Mouse (Mus musculus): ENCODE results near the gene Mat2a. TPM values are rescaled to one million over a fixed set of nuclear protein-coding genes. Genes with fewer than 3 reads are reported as not detected.

The Mat2a gene
- polyA plus RNA-seq, 1 experiment from 2014 or later = 527 TPM

DNA sequence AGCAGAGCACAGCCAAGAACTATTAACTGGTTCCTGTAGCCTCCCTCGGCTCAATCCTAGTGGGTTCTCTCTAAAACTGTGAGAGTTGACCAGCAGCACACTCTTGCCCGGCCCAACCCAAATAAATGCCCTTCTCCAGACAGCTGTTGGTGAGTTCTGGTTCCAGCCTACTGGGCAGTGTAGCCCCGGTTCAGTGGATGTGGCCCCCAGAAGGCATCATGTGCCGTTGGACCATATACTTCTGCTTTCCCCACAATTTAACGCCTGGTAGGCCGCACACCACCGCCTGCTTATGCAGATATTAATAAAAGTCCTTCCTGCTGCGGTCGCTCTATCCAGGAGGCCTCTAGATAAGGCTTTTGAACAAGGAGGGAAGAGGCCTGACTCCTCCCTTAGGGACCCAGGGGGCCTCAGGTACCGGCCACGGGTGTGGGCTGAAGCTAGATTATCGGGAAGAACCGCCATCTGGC, 49.9 kb downstream of the Mat2a start:
- Histone ChIP-seq H3K9ac (replicated peaks; ENCODE audit: low read length) (peak overlapping the region; percentile 72), H3K4me1 (ENCODE audit: control insufficient read depth, insufficient read depth, low read length) (no peaks in the 10 kb centered on the region), H3K36me3 (replicated peaks; ENCODE audit: control insufficient read depth, insufficient read depth, low read depth, low read length) (no peaks in the 10 kb centered on the region), H3K4me2 (ENCODE audit: low read depth, low read length) (peak overlapping the region; percentile 75), H3K9me3 (replicated peaks; ENCODE audit: control insufficient read depth, low read length) (no peaks in the 10 kb centered on the region), H3K27ac (replicated peaks; ENCODE audit: low read depth, low read length) (peak overlapping the region; percentile 66; the same call in 1 of the 2 replicates), H3K4me3 (ENCODE audit: low read depth, low read length) (peak overlapping the region; percentile 51), H3K27me3 (ENCODE audit: control insufficient read depth, insufficient read depth, low read length) (no peaks in the 10 kb centered on the region)
- ATAC-seq (replicated peaks; ENCODE audit: insufficient number of reproducible peaks, low FRiP score, low TSS enrichment, low read depth) = no peak
- WGBS = 27% methylated on average over 13 of the region's 13 CpGs
- no peak for DNase-seq (ENCODE audit: low spot score)

- H3K36me3 ChIP-seq (replicated peaks; ENCODE audit: control insufficient read depth, insufficient read depth, low read depth, low read length) = no peaks in the 10 kb centered on the region
- WGBS = 84% methylated on average over 6 of the region's 6 CpGs
- H3K4me1 ChIP-seq (ENCODE audit: control insufficient read depth, insufficient read depth, low read length) = no peaks in the 10 kb centered on the region
- H3K9ac ChIP-seq (replicated peaks; ENCODE audit: low read length) = no peak overlapping the region
- no peak for DNase-seq (ENCODE audit: low spot score)
- ATAC-seq (replicated peaks; ENCODE audit: insufficient number of reproducible peaks, low FRiP score, low TSS enrichment, low read depth) = no peak
- H3K4me2 ChIP-seq (ENCODE audit: low read depth, low read length) = no peak overlapping the region
- no peak overlapping the region for H3K4me3 ChIP-seq (ENCODE audit: low read depth, low read length)
- no peaks in the 10 kb centered on the region for H3K27me3 ChIP-seq (ENCODE audit: control insufficient read depth, insufficient read depth, low read length)
- H3K27ac ChIP-seq (replicated peaks; ENCODE audit: low read depth, low read length) = no peak overlapping the region
- H3K9me3 ChIP-seq (replicated peaks; ENCODE audit: control insufficient read depth, low read length) = no peaks in the 10 kb centered on the region
Measured at GRCm38 (mm10) chr6:72388791-72389329, 50.5 kb downstream of the Mat2a start.

- no peak for DNase-seq (ENCODE audit: low spot score)
- Histone ChIP-seq H3K9ac (replicated peaks; ENCODE audit: low read length) (no peak overlapping the region), H3K27me3 (ENCODE audit: control insufficient read depth, insufficient read depth, low read length) (no peaks in the 10 kb centered on the region), H3K4me2 (ENCODE audit: low read depth, low read length) (no peak overlapping the region), H3K36me3 (replicated peaks; ENCODE audit: control insufficient read depth, insufficient read depth, low read depth, low read length) (no peaks in the 10 kb centered on the region), H3K27ac (replicated peaks; ENCODE audit: low read depth, low read length) (no peak overlapping the region), H3K4me1 (ENCODE audit: control insufficient read depth, insufficient read depth, low read length) (no peaks in the 10 kb centered on the region), H3K9me3 (replicated peaks; ENCODE audit: control insufficient read depth, low read length) (no peaks in the 10 kb centered on the region), H3K4me3 (ENCODE audit: low read depth, low read length) (no peak overlapping the region)
- WGBS = 59% methylated on average over 10 of the region's 10 CpGs
- ATAC-seq (replicated peaks; ENCODE audit: insufficient number of reproducible peaks, low FRiP score, low TSS enrichment, low read depth) = no peak
Measured at GRCm38 (mm10) chr6:72388266-72388665, 51.1 kb downstream of the Mat2a start.

- Histone ChIP-seq H3K27me3 (ENCODE audit: control insufficient read depth, insufficient read depth, low read length) (no peaks in the 10 kb centered on the region), H3K27ac (replicated peaks; ENCODE audit: low read depth, low read length) (no peak overlapping the region), H3K4me1 (ENCODE audit: control insufficient read depth, insufficient read depth, low read length) (no peaks in the 10 kb centered on the region), H3K9me3 (replicated peaks; ENCODE audit: control insufficient read depth, low read length) (no peaks in the 10 kb centered on the region), H3K4me3 (ENCODE audit: low read depth, low read length) (no peak overlapping the region), H3K36me3 (replicated peaks; ENCODE audit: control insufficient read depth, insufficient read depth, low read depth, low read length) (no peaks in the 10 kb centered on the region), H3K4me2 (ENCODE audit: low read depth, low read length) (no peak overlapping the region), H3K9ac (replicated peaks; ENCODE audit: low read length) (no peak overlapping the region)
- DNase-seq (ENCODE audit: low spot score) = no peak
- WGBS = 62% methylated on average over 3 of the region's 3 CpGs
- ATAC-seq (replicated peaks; ENCODE audit: insufficient number of reproducible peaks, low FRiP score, low TSS enrichment, low read depth) = no peak
Measured at GRCm38 (mm10) chr6:72387816-72388215, 51.5 kb downstream of the Mat2a start.

- Histone ChIP-seq H3K4me1 (ENCODE audit: control insufficient read depth, insufficient read depth, low read length) (no peaks in the 10 kb centered on the region), H3K4me2 (ENCODE audit: low read depth, low read length) (no peak overlapping the region), H3K27ac (replicated peaks; ENCODE audit: low read depth, low read length) (no peak overlapping the region), H3K4me3 (ENCODE audit: low read depth, low read length) (no peak overlapping the region), H3K9ac (replicated peaks; ENCODE audit: low read length) (no peak overlapping the region), H3K27me3 (ENCODE audit: control insufficient read depth, insufficient read depth, low read length) (no peaks in the 10 kb centered on the region), H3K9me3 (replicated peaks; ENCODE audit: control insufficient read depth, low read length) (no peaks in the 10 kb centered on the region), H3K36me3 (replicated peaks; ENCODE audit: control insufficient read depth, insufficient read depth, low read depth, low read length) (no peaks in the 10 kb centered on the region)
- ATAC-seq (replicated peaks; ENCODE audit: insufficient number of reproducible peaks, low FRiP score, low TSS enrichment, low read depth) (no peak), DNase-seq (ENCODE audit: low spot score) (no peak)
- WGBS = 86% methylated on average over 2 of the region's 2 CpGs
Measured at GRCm38 (mm10) chr6:72386561-72386960, 52.8 kb downstream of the Mat2a start.

GRCm38 (mm10) chr6:72385258-72385657, 54.1 kb downstream of the Mat2a start:
- no peak overlapping the region for H3K4me2 ChIP-seq (ENCODE audit: low read depth, low read length)
- H3K9ac ChIP-seq (replicated peaks; ENCODE audit: low read length) = no peak overlapping the region
- H3K36me3 ChIP-seq (replicated peaks; ENCODE audit: control insufficient read depth, insufficient read depth, low read depth, low read length) = no peaks in the 10 kb centered on the region
- no peaks in the 10 kb centered on the region for H3K9me3 ChIP-seq (replicated peaks; ENCODE audit: control insufficient read depth, low read length)
- H3K27me3 ChIP-seq (ENCODE audit: control insufficient read depth, insufficient read depth, low read length) = 0 out of 2 replicates have a peak, but pooled peaks cover 2% of the 10 kb centered on the region
- H3K27ac ChIP-seq (replicated peaks; ENCODE audit: low read depth, low read length) = no peak overlapping the region
- no peak overlapping the region for H3K4me3 ChIP-seq (ENCODE audit: low read depth, low read length)
- no peaks in the 10 kb centered on the region; the same call in 1 of the 2 replicates for H3K4me1 ChIP-seq (ENCODE audit: control insufficient read depth, insufficient read depth, low read length)
- 79% methylated on average over 4 of the region's 4 CpGs for WGBS
- DNase-seq (ENCODE audit: low spot score) (no peak), ATAC-seq (replicated peaks; ENCODE audit: insufficient number of reproducible peaks, low FRiP score, low TSS enrichment, low read depth) (no peak)

DNA sequence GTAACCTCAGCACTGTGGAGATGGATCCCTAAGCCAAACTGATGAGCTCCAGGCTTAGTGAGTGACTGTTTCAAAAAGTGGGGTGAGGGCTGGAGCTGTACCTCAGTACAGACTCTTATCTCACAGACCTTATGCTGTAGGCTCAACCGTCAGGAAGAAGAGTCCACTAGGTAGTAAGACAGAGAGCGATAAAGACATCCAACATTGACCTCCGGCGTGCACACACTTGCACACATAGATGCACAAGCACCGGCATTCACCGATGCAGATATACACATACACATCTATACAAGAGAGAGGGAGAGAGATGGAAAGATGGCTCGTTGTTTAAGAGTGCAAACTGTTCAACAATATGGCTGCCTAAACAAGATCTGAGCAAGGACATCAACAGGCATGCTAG, 55.4 kb downstream of the Mat2a start:
- DNase-seq (ENCODE audit: low spot score) = no peak
- 93% methylated on average over 7 of the region's 7 CpGs for WGBS
- Histone ChIP-seq H3K36me3 (replicated peaks; ENCODE audit: control insufficient read depth, insufficient read depth, low read depth, low read length) (no peaks in the 10 kb centered on the region), H3K9ac (replicated peaks; ENCODE audit: low read length) (no peak overlapping the region), H3K27me3 (ENCODE audit: control insufficient read depth, insufficient read depth, low read length) (peaks cover 5% of the 10 kb centered on the region; the same call in 1 of the 2 replicates), H3K4me3 (ENCODE audit: low read depth, low read length) (no peak overlapping the region), H3K9me3 (replicated peaks; ENCODE audit: control insufficient read depth, low read length) (no peaks in the 10 kb centered on the region), H3K4me2 (ENCODE audit: low read depth, low read length) (no peak overlapping the region), H3K4me1 (ENCODE audit: control insufficient read depth, insufficient read depth, low read length) (no peaks in the 10 kb centered on the region; the same call in 1 of the 2 replicates), H3K27ac (replicated peaks; ENCODE audit: low read depth, low read length) (no peak overlapping the region)
- no peak for ATAC-seq (replicated peaks; ENCODE audit: insufficient number of reproducible peaks, low FRiP score, low TSS enrichment, low read depth)

- H3K27me3 ChIP-seq (ENCODE audit: control insufficient read depth, insufficient read depth, low read length) = peaks cover 5% of the 10 kb centered on the region; the same call in 1 of the 2 replicates
- H3K9ac ChIP-seq (replicated peaks; ENCODE audit: low read length) = no peak overlapping the region
- H3K9me3 ChIP-seq (replicated peaks; ENCODE audit: control insufficient read depth, low read length) = no peaks in the 10 kb centered on the region
- 83% methylated on average over 6 of the region's 6 CpGs for WGBS
- H3K27ac ChIP-seq (replicated peaks; ENCODE audit: low read depth, low read length) = no peak overlapping the region
- no peak overlapping the region for H3K4me2 ChIP-seq (ENCODE audit: low read depth, low read length)
- H3K36me3 ChIP-seq (replicated peaks; ENCODE audit: control insufficient read depth, insufficient read depth, low read depth, low read length) = no peaks in the 10 kb centered on the region
- DNase-seq (ENCODE audit: low spot score) = no peak
- H3K4me1 ChIP-seq (ENCODE audit: control insufficient read depth, insufficient read depth, low read length) = no peaks in the 10 kb centered on the region; the same call in 1 of the 2 replicates
- no peak overlapping the region for H3K4me3 ChIP-seq (ENCODE audit: low read depth, low read length)
- no peak for ATAC-seq (replicated peaks; ENCODE audit: insufficient number of reproducible peaks, low FRiP score, low TSS enrichment, low read depth)
Measured at GRCm38 (mm10) chr6:72383142-72383820, 56.1 kb downstream of the Mat2a start.
